Mouse (Mus musculus): ENCODE measurements around the gene Apod. TPM values are rescaled to one million over a fixed set of nuclear protein-coding genes. Genes with fewer than 3 reads are reported as not detected.
"Not testable (repeated sequence)": the region's sequence is repeated elsewhere in the genome, so short reads cannot be mapped to it uniquely, and the experiment has no call there.

Apod gene
- polyA plus RNA-seq, 1 experiment = 0.35 TPM

DNA sequence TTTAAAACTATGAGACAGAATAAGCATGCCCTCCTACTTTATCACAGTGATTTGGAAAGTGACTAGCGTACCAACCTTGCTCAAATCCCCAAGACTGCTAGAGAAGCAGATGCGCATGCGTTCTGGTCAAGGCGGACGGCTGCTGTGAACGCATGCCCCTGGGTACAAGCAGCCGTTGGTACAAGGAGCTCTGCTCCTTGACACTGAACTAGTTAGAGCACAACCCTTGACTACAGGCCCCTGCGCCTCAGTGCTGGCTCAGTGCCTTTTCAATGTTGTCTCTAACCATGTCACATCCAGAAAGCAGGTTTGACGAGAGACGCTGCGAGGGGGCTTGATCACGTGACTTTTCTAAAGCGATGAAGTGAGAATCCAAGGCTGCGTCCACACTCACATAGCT is 10.5 kb upstream of the Apod start:
- Histone ChIP-seq H3K27ac (ENCODE audit: insufficient read depth, low read depth, low read length) (no peak overlapping the region), H3K4me1 (ENCODE audit: control insufficient read depth, insufficient read depth, insufficient read length, low read length) (no peaks in the 10 kb centered on the region), H3K27me3 (ENCODE audit: control insufficient read depth, insufficient read depth, low read length) (no peaks in the 10 kb centered on the region), H3K4me3 (ENCODE audit: low read depth, low read length) (no peak overlapping the region), H3K36me3 (ENCODE audit: control insufficient read depth, insufficient read depth, low read length) (no peaks in the 10 kb centered on the region)
- TF ChIP-seq CTCF (IDR thresholded peaks at IDR 0.05; ENCODE audit: extremely low read depth, insufficient read length, insufficient replicate concordance, low read depth, low read length) (no peak), POLR2A (IDR thresholded peaks at IDR 0.05; ENCODE audit: low read depth, low read length) (no peak)
- 95% methylated on average over 14 of the region's 14 CpGs for WGBS

DNA sequence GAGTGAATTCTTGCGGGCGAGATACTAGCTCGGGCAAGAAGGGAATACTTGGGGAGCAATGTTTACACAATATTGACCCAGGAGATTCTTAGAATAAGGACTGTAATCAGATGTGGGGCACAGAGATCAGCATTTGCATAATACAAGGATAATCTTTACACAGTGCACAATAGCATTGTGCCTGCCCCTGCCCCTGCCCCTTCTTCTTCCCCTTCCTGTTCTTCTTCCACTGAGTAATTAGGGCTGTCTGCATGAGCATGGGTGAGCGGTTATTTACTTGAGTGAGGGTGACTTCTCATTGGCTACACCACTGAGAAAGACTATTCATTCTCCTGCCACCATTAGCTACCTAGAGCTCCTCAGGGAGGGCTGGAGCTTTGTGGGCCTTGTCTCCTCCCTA is 6.9 kb upstream of the Apod start:
- Histone ChIP-seq H3K27ac (ENCODE audit: insufficient read depth, low read depth, low read length) (no peak overlapping the region), H3K36me3 (ENCODE audit: control insufficient read depth, insufficient read depth, low read length) (no peaks in the 10 kb centered on the region), H3K4me1 (ENCODE audit: control insufficient read depth, insufficient read depth, insufficient read length, low read length) (no peaks in the 10 kb centered on the region), H3K4me3 (ENCODE audit: low read depth, low read length) (no peak overlapping the region), H3K27me3 (ENCODE audit: control insufficient read depth, insufficient read depth, low read length) (no peaks in the 10 kb centered on the region)
- WGBS = 66% methylated on average over 4 of the region's 4 CpGs
- TF ChIP-seq CTCF (IDR thresholded peaks at IDR 0.05; ENCODE audit: extremely low read depth, insufficient read length, insufficient replicate concordance, low read depth, low read length) (no peak), POLR2A (IDR thresholded peaks at IDR 0.05; ENCODE audit: low read depth, low read length) (no peak)

- Histone ChIP-seq H3K27me3 (ENCODE audit: control insufficient read depth, insufficient read depth, low read length) (no peaks in the 10 kb centered on the region), H3K4me3 (ENCODE audit: low read depth, low read length) (no peak overlapping the region), H3K36me3 (ENCODE audit: control insufficient read depth, insufficient read depth, low read length) (no peaks in the 10 kb centered on the region), H3K27ac (ENCODE audit: insufficient read depth, low read depth, low read length) (no peak overlapping the region), H3K4me1 (ENCODE audit: control insufficient read depth, insufficient read depth, insufficient read length, low read length) (0 out of 2 replicates have a peak, but pooled peaks cover 3% of the 10 kb centered on the region)
- TF ChIP-seq CTCF (IDR thresholded peaks at IDR 0.05; ENCODE audit: extremely low read depth, insufficient read length, insufficient replicate concordance, low read depth, low read length) (no peak), POLR2A (IDR thresholded peaks at IDR 0.05; ENCODE audit: low read depth, low read length) (no peak)
- WGBS = 70% methylated on average over 7 of the region's 7 CpGs
These were observed 6.3 kb upstream of the Apod start for GRCm38 (mm10) chr16:31320954-31321353.

DNA sequence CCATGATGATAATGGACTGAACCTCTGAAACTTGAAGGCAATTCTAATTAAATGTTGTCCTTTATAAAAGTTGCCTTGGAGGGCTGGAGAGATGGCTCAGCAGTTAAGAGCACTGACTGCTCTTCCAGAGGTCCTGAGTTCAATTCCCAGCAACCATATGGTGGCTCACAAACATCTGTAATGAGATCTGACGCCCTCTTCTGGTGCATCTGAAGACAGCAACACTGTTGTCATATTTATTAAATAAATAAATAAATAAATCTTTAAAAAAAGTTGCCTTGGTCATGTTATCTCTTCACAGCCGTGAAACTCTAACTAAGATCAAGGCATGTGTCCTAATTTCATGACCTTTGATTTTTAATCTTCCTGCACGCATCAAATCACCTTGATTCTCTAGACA is 5.1 kb upstream of the Apod start:
- WGBS = 56% methylated on average over 3 of the region's 3 CpGs
- not testable (repeated sequence) for H3K4me3 ChIP-seq (ENCODE audit: low read depth, low read length); H3K4me1 ChIP-seq (ENCODE audit: control insufficient read depth, insufficient read depth, insufficient read length, low read length); H3K36me3 ChIP-seq (ENCODE audit: control insufficient read depth, insufficient read depth, low read length); H3K27me3 ChIP-seq (ENCODE audit: control insufficient read depth, insufficient read depth, low read length); H3K27ac ChIP-seq (ENCODE audit: insufficient read depth, low read depth, low read length)

GRCm38 (mm10) chr16:31319316-31319715 is 4.7 kb upstream of the Apod start:
- 0 out of 2 replicates have a peak, but pooled peaks cover 3% of the 10 kb centered on the region for H3K4me1 ChIP-seq (ENCODE audit: control insufficient read depth, insufficient read depth, insufficient read length, low read length)
- no peaks in the 10 kb centered on the region for H3K36me3 ChIP-seq (ENCODE audit: control insufficient read depth, insufficient read depth, low read length)
- no peaks in the 10 kb centered on the region for H3K27me3 ChIP-seq (ENCODE audit: control insufficient read depth, insufficient read depth, low read length)
- H3K4me3 ChIP-seq (ENCODE audit: low read depth, low read length) = no peak overlapping the region
- H3K27ac ChIP-seq (ENCODE audit: insufficient read depth, low read depth, low read length) = no peak overlapping the region
- TF ChIP-seq POLR2A (IDR thresholded peaks at IDR 0.05; ENCODE audit: low read depth, low read length) (no peak), CTCF (IDR thresholded peaks at IDR 0.05; ENCODE audit: extremely low read depth, insufficient read length, insufficient replicate concordance, low read depth, low read length) (no peak)
- WGBS = 67% methylated on average over 4 of the region's 4 CpGs

- Histone ChIP-seq H3K4me1 (ENCODE audit: control insufficient read depth, insufficient read depth, insufficient read length, low read length) (0 out of 2 replicates have a peak, but pooled peaks cover 3% of the 10 kb centered on the region), H3K27me3 (ENCODE audit: control insufficient read depth, insufficient read depth, low read length) (no peaks in the 10 kb centered on the region), H3K27ac (ENCODE audit: insufficient read depth, low read depth, low read length) (no peak overlapping the region), H3K4me3 (ENCODE audit: low read depth, low read length) (no peak overlapping the region), H3K36me3 (ENCODE audit: control insufficient read depth, insufficient read depth, low read length) (no peaks in the 10 kb centered on the region)
- 57% methylated on average over 2 of the region's 2 CpGs for WGBS
- TF ChIP-seq CTCF (IDR thresholded peaks at IDR 0.05; ENCODE audit: extremely low read depth, insufficient read length, insufficient replicate concordance, low read depth, low read length) = no peak
- no peak for TF ChIP-seq POLR2A (IDR thresholded peaks at IDR 0.05; ENCODE audit: low read depth, low read length)
These were observed 3.8 kb upstream of the Apod start for GRCm38 (mm10) chr16:31318418-31318817.

DNA sequence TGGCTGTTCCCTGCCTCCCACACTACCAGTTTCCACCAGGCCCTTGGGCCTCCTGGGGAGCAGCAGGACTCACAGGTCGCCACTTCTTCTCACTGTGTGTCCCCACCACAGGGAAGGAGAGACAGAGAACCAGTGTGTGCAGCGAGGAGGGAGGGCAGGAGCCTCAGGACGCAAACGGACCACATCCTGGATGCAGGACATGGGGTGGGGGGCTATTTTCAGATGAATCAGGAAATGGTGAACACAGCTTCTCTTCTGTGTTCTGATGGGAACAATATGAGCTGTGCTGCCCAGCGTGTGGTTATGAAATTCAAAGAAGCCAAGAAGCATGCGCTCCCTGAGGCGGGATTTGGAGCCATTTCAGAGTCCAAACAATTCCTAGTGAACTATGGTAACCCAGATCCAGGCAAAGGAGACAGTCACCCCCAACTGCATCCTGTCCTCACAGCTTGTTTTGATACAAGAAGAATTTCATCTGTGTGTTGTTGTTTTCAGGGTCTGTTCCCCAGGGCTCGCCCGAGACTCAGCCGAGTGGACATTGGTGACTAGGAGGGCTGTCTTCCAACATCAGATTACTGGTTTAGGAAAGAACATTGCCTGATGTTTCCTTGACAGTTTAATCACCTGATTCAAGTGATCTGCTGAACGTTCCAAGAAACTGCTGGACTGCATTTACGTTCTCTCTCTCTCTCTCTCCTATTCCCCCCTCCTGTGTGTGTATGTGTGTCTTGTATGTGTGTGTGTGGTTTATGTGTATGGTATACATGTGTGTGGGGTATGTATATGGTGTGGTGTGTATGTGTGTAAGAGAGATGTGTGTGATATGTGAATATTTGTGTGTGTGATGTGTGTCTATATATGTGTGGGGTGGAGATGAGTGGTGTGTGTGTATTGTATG is 1.9 kb upstream of the Apod start:
- H3K27ac ChIP-seq (ENCODE audit: insufficient read depth, low read depth, low read length) = peak overlapping the region; percentile 66

More for the DNA sequence above, 1.9 kb upstream of the Apod start:
- H3K4me1 ChIP-seq (ENCODE audit: control insufficient read depth, insufficient read depth, insufficient read length, low read length); H3K4me3 ChIP-seq (ENCODE audit: low read depth, low read length); H3K27me3 ChIP-seq (ENCODE audit: control insufficient read depth, insufficient read depth, low read length); H3K36me3 ChIP-seq (ENCODE audit: control insufficient read depth, insufficient read depth, low read length): not testable (repeated sequence)
- 69% methylated on average over 12 of the region's 12 CpGs for WGBS
